Mouse (Mus musculus) embryonic facial prominence, embryonic 11.5 days (tissue): Measurements from ENCODE around the gene Sept10. TPM values are rescaled to one million over a fixed set of nuclear protein-coding genes. Genes with fewer than 3 reads are reported as not detected.
A peak's percentile ranks its signal among the peaks of the same experiment; 100 is the strongest.

Source experiments
- ATAC-seq: fragments of 200-750 bp; cut with Nextera tagmentation; replicated peaks from 2 replicates; pipeline ENCODE4 v1.8.0; 2017; ENCODE audit warnings: low read depth; ENCODE audit not compliant: insufficient number of reproducible peaks, low FRiP score, low TSS enrichment
- DNase-seq: peaks from one replicate; pipeline ENCODE4 v3.0.0-alpha.2; 2015; ENCODE audit warnings: low spot score
- H3K27ac ChIP-seq: fragments of 300-500 bp; sonication (generic); replicated peaks from 2 replicates; pipeline ENCODE4 v1.5.1; 2014; ENCODE audit warnings: mild to moderate bottlenecking, low read depth, low read length, control low read depth
- H3K27me3 ChIP-seq: fragments of 300-500 bp; sonication (generic); 2 replicates; pipeline ENCODE4 v1.6.1; 2014; ENCODE audit warnings: mild to moderate bottlenecking, low read length, moderate library complexity, mixed read lengths; ENCODE audit not compliant: control insufficient read depth, insufficient read depth
- H3K36me3 ChIP-seq: fragments of 300-500 bp; sonication (generic); replicated peaks from 2 replicates; pipeline ENCODE4 v1.6.1; 2014; ENCODE audit warnings: low read depth, mild to moderate bottlenecking, low read length, moderate library complexity, mixed read lengths; ENCODE audit not compliant: control insufficient read depth, insufficient read depth
- H3K4me1 ChIP-seq: fragments of 300-500 bp; sonication (generic); 2 replicates; pipeline ENCODE4 v1.6.1; 2014; ENCODE audit warnings: low read length, mixed read lengths; ENCODE audit not compliant: control insufficient read depth, insufficient read depth
- H3K4me2 ChIP-seq: fragments of 300-500 bp; sonication (generic); 2 replicates; pipeline ENCODE4 v1.6.1; 2014; ENCODE audit warnings: low read depth, mild to moderate bottlenecking, control low read depth, low read length, moderate library complexity
- H3K4me3 ChIP-seq: fragments of 300-500 bp; sonication (generic); 2 replicates; pipeline ENCODE4 v1.5.1; 2014; ENCODE audit warnings: low read depth, low read length, control low read depth
- H3K9ac ChIP-seq: fragments of 300-500 bp; sonication (generic); replicated peaks from 2 replicates; pipeline ENCODE4 v1.6.1; 2014; ENCODE audit warnings: mild to moderate bottlenecking, control low read depth, low read length
- H3K9me3 ChIP-seq: fragments of 300-500 bp; sonication (generic); replicated peaks from 2 replicates; pipeline ENCODE4 v1.6.1; 2016; ENCODE audit warnings: mild to moderate bottlenecking, low read length, inconsistent platforms, mixed read lengths; ENCODE audit not compliant: control insufficient read depth
- WGBS: fragments of 180-500 bp; shearing (Covaris S2); extraction: QIAGEN DNeasy Blood & Tissue Kit; methylation state at CpG from one replicate; pipeline ENCODE4 v1.1.7; 2014; 5-methylcytosine and 5-hydroxymethylcytosine counted together
- polyA plus RNA-seq: library from polyadenylated mRNA; unstranded; fragments of >200 nt; fragmentation: Nextera tagmentation; extraction: Ambion mirVana; gene quantifications from 2 replicates; pipeline ENCODE4 v1.2.1, GENCODE M21; 2014

Sept10 gene
- 49.4 and 50.5 TPM in 2 replicates for polyA plus RNA-seq

- no peaks in the 10 kb centered on the region for H3K9me3 ChIP-seq
- WGBS, result 0% methylated on average over 84 of the region's 84 CpGs
- no peaks in the 10 kb centered on the region; the same call in 1 of the 2 replicates for H3K4me1 ChIP-seq
Measured at GRCm38 (mm10) chr10:59221473-59222270, at the start of gene Sept10, which contains the start of gene Sowahc. TSS of gene Sept10 (minus strand) at chr10:59221847. TSS of gene Sowahc (plus strand) at chr10:59221953.

GRCm38 (mm10) chr10:59268754-59269153, 47.1 kb upstream of the Sept10 start:
- Histone ChIP-seq H3K27ac (no peak overlapping the region), H3K27me3 (no peaks in the 10 kb centered on the region), H3K9ac (no peak overlapping the region), H3K36me3 (no peaks in the 10 kb centered on the region), H3K4me1 (no peaks in the 10 kb centered on the region), H3K9me3 (no peaks in the 10 kb centered on the region), H3K4me2 (no peak overlapping the region), H3K4me3 (no peak overlapping the region)
- WGBS, result 26% methylated on average over 3 of the region's 3 CpGs
- ATAC-seq, result no peak
- no peak for DNase-seq

More at GRCm38 (mm10) chr10:59221473-59222270, at the start of gene Sept10, which contains the start of gene Sowahc:
- peak within 1 kb of the TSS; percentile 91 for H3K27ac ChIP-seq
- H3K27me3 ChIP-seq, result no peaks in the 10 kb centered on the region
- peak within 1 kb of the TSS; percentile 82 for H3K4me3 ChIP-seq
- peak within 1 kb of the TSS; percentile 91 for H3K9ac ChIP-seq
- H3K4me2 ChIP-seq, result peak within 1 kb of the TSS; percentile 98
- peak; percentile 95 for ATAC-seq
- H3K36me3 ChIP-seq, result no peaks in the 10 kb centered on the region
- peak; percentile 97 for DNase-seq

GRCm38 (mm10) chr10:59268109-59268508, 46.5 kb upstream of the Sept10 start:
- WGBS, result 39% methylated on average over 4 of the region's 4 CpGs
- Histone ChIP-seq H3K9ac (no peak overlapping the region), H3K4me1 (no peaks in the 10 kb centered on the region), H3K27me3 (no peaks in the 10 kb centered on the region), H3K4me2 (no peak overlapping the region), H3K27ac (no peak overlapping the region), H3K9me3 (no peaks in the 10 kb centered on the region), H3K36me3 (no peaks in the 10 kb centered on the region), H3K4me3 (no peak overlapping the region)
- DNase-seq, result no peak
- no peak for ATAC-seq

- ATAC-seq, result no peak
- DNase-seq, result no peak
- 92% methylated on average over 2 of the region's 2 CpGs for WGBS
- H3K4me3 ChIP-seq, result no peak overlapping the region
- no peak overlapping the region for H3K27ac ChIP-seq
- H3K9ac ChIP-seq, result no peak overlapping the region
- no peaks in the 10 kb centered on the region for H3K36me3 ChIP-seq
- no peaks in the 10 kb centered on the region for H3K4me1 ChIP-seq
- H3K9me3 ChIP-seq, result no peaks in the 10 kb centered on the region
- H3K27me3 ChIP-seq, result no peaks in the 10 kb centered on the region
- H3K4me2 ChIP-seq, result no peak overlapping the region
Measured at GRCm38 (mm10) chr10:59267275-59267674, 45.6 kb upstream of the Sept10 start.

- H3K9ac ChIP-seq, result no peak overlapping the region
- WGBS, result 63% methylated on average over 1 of the region's 1 CpGs
- H3K27ac ChIP-seq, result no peak overlapping the region
Measured at GRCm38 (mm10) chr10:59266097-59266496, 44.5 kb upstream of the Sept10 start.

GRCm38 (mm10) chr10:59265674-59266073, 44.0 kb upstream of the Sept10 start:
- 33% methylated on average over 4 of the region's 4 CpGs for WGBS
- Histone ChIP-seq H3K36me3 (no peaks in the 10 kb centered on the region), H3K4me2 (no peak overlapping the region), H3K27ac (no peak overlapping the region), H3K9ac (no peak overlapping the region), H3K4me1 (no peaks in the 10 kb centered on the region), H3K27me3 (no peaks in the 10 kb centered on the region), H3K4me3 (no peak overlapping the region), H3K9me3 (no peaks in the 10 kb centered on the region)
- ATAC-seq (no peak), DNase-seq (no peak)

More at GRCm38 (mm10) chr10:59266097-59266496, 44.5 kb upstream of the Sept10 start:
- DNase-seq (no peak), ATAC-seq (no peak)
- Histone ChIP-seq H3K4me1 (no peaks in the 10 kb centered on the region), H3K4me3 (no peak overlapping the region), H3K4me2 (no peak overlapping the region), H3K9me3 (no peaks in the 10 kb centered on the region), H3K27me3 (no peaks in the 10 kb centered on the region), H3K36me3 (no peaks in the 10 kb centered on the region)

GRCm38 (mm10) chr10:59265067-59265466, 43.4 kb upstream of the Sept10 start:
- Histone ChIP-seq H3K4me2 (no peak overlapping the region), H3K4me3 (no peak overlapping the region), H3K27ac (no peak overlapping the region), H3K4me1 (no peaks in the 10 kb centered on the region), H3K9me3 (no peaks in the 10 kb centered on the region), H3K9ac (no peak overlapping the region), H3K36me3 (no peaks in the 10 kb centered on the region), H3K27me3 (no peaks in the 10 kb centered on the region)
- ATAC-seq, result no peak
- 52% methylated on average over 7 of the region's 7 CpGs for WGBS
- peak; percentile 9 for DNase-seq

GRCm38 (mm10) chr10:59262979-59263378, 41.3 kb upstream of the Sept10 start:
- Histone ChIP-seq H3K4me2 (no peak overlapping the region), H3K27me3 (no peaks in the 10 kb centered on the region), H3K36me3 (no peaks in the 10 kb centered on the region), H3K9me3 (no peaks in the 10 kb centered on the region), H3K4me3 (no peak overlapping the region), H3K9ac (no peak overlapping the region), H3K4me1 (no peaks in the 10 kb centered on the region), H3K27ac (no peak overlapping the region)
- DNase-seq (no peak), ATAC-seq (no peak)
- 82% methylated on average over 7 of the region's 7 CpGs for WGBS
